Mouse (Mus musculus) bone marrow macrophage, adult 2 months (primary cell): ENCODE measurements at regions not wholly inside any gene's neighbourhood (a gene's known extent, or its start where the extent isn't known, plus 50 kb on each side); places are given as distances from the start of the nearest gene placed in this dataset.
A peak's percentile ranks its signal among the peaks of the same experiment; 100 is the strongest.

Experiments
- H3K27ac ChIP-seq: 2 replicates; pipeline ENCODE4 v1.5.1; 2012; ENCODE audit warnings: low read depth, low read length; ENCODE audit not compliant: insufficient read depth
- H3K4me1 ChIP-seq: 2 replicates; pipeline ENCODE4 v1.6.1; 2012; ENCODE audit warnings: low read length; ENCODE audit not compliant: control insufficient read depth, insufficient read depth
- H3K4me3 ChIP-seq: 2 replicates; pipeline ENCODE4 v1.5.1; 2012; ENCODE audit warnings: mild to moderate bottlenecking, low read length, moderate library complexity; ENCODE audit not compliant: insufficient read depth
- CTCF ChIP-seq: IDR thresholded peaks from 2 replicates; pipeline ENCODE4 v1.5.1; 2012; ENCODE audit warnings: low read depth, mild to moderate bottlenecking, low read length, moderate library complexity
- POLR2A ChIP-seq: IDR thresholded peaks from 2 replicates; pipeline ENCODE4 v1.6.1; 2012; ENCODE audit warnings: mild to moderate bottlenecking, low read depth, low read length, borderline replicate concordance

GRCm38 (mm10) chr15:50345536-50345935 is 3539.2 kb upstream of the Gm7489 start:
- TF ChIP-seq CTCF (no peak), POLR2A (no peak)

GRCm38 (mm10) chr15:50346953-50347352 is 3537.8 kb upstream of the Gm7489 start:
- no peak overlapping the region for H3K4me3 ChIP-seq
- TF ChIP-seq CTCF: no peak
- no peak for TF ChIP-seq POLR2A
- H3K4me1 ChIP-seq: 0 out of 2 replicates have a peak, but pooled peaks cover 2% of the 10 kb centered on the region
- H3K27ac ChIP-seq: no peak overlapping the region

More at GRCm38 (mm10) chr15:50345536-50345935, 3539.2 kb upstream of the Gm7489 start:
- no peak overlapping the region for H3K4me3 ChIP-seq
- no peak overlapping the region for H3K27ac ChIP-seq
- H3K4me1 ChIP-seq: 0 out of 2 replicates have a peak, but pooled peaks cover 2% of the 10 kb centered on the region

- H3K27ac ChIP-seq: peak overlapping the region; percentile 71
- no peak for TF ChIP-seq CTCF
- no peak for TF ChIP-seq POLR2A
- H3K4me1 ChIP-seq: peaks cover 16% of the 10 kb centered on the region
- H3K4me3 ChIP-seq: no peak overlapping the region
These were observed 3524.4 kb upstream of the Gm7489 start for GRCm38 (mm10) chr15:50360033-50360988.

DNA sequence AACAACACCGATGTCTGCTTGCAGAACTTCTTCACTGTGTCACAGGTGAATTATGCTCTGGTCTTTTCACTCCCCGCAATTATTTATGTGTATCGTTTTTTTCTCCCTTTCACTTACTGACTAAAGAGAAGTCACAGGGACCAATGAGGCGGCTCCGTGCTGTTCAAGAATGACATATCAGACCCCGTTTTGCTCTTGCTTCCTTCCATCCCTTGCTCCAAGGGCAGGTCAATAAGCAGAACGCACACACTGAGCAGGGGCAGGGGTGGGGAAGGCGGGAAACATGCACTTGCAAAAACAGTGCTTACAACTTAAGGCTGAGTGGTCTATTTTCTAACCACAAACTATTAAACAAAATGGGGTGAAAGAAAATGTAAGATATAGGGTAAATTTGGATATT is 3523.4 kb upstream of the Gm7489 start:
- TF ChIP-seq POLR2A: no peak
- TF ChIP-seq CTCF: no peak
- H3K4me1 ChIP-seq: peaks cover 16% of the 10 kb centered on the region
- H3K27ac ChIP-seq: peak overlapping the region; percentile 91
- H3K4me3 ChIP-seq: peak overlapping the region; percentile 53

DNA sequence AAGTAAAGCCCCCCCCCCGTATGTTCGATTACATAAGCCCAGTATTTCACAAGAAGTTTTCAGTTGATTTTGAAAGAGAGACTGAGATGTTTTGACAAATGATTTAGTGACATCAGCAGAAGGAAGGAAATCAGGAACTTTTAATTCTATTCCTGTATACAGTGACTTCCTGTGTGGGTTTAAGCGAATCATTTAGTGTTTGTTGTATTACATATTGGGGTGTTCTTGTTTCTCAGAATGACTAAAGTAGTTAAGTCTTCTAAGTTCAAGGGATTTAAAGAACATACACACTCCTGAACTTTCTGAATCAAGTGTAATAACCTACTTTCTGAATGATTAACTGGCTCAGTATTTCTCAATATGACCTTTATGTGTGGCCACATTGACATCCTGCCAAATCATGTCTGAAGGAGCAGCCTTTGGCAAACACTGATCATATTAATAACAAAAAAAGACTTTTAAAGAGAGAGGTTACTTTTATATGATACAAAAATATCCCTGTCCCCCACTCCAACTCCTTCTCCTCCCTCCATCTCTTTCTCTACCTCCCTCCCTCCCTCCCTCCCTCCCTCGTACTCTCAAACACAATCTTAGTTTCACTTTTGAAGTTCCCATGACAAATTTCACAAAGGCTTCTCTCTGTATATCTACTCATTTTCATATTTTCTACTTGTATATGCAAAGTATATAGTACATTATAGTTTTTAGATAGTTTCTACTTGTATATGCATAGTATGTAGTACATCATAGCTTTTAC is 3522.8 kb upstream of the Gm7489 start:
- H3K27ac ChIP-seq: peak overlapping the region; percentile 94
- TF ChIP-seq POLR2A (no peak), CTCF (no peak)
- peaks cover 16% of the 10 kb centered on the region for H3K4me1 ChIP-seq
- H3K4me3 ChIP-seq: peak overlapping the region; percentile 25; the same call in 1 of the 2 replicates

GRCm38 (mm10) chr15:50400006-50400781 is 3484.5 kb upstream of the Gm7489 start:
- Histone ChIP-seq H3K4me3 (no peak overlapping the region), H3K27ac (no peak overlapping the region)

GRCm38 (mm10) chr15:50401386-50401785 is 3483.3 kb upstream of the Gm7489 start:
- TF ChIP-seq CTCF (no peak), POLR2A (no peak)
- Histone ChIP-seq H3K4me1 (peaks cover 36% of the 10 kb centered on the region), H3K4me3 (no peak overlapping the region), H3K27ac (peak overlapping the region; percentile 2; the same call in 1 of the 2 replicates)

More at GRCm38 (mm10) chr15:50400006-50400781, 3484.5 kb upstream of the Gm7489 start:
- TF ChIP-seq CTCF: no peak
- TF ChIP-seq POLR2A: no peak
- peaks cover 36% of the 10 kb centered on the region for H3K4me1 ChIP-seq

DNA sequence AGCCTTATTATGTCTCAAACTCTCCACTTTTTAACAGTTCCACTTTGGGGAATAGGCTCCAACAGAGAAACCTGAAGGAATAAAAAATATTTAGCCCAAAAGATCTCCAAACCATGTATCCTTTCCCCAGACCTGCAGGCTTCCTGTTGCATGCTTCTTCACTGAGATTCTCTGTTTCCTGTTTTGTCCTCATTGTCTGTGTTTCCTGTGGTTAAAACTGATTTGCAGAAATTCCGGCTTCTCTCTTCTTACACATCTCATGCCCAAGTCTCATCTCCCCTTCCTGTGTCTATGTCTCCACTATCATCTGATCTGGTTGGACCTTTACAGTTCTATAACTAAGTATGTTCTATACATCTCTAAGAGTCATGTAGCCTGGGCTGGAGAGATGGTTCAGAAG is 3482.2 kb upstream of the Gm7489 start:
- Histone ChIP-seq H3K4me1 (peaks cover 36% of the 10 kb centered on the region), H3K4me3 (no peak overlapping the region), H3K27ac (peak overlapping the region; percentile 62)
- TF ChIP-seq CTCF: no peak
- no peak for TF ChIP-seq POLR2A

DNA sequence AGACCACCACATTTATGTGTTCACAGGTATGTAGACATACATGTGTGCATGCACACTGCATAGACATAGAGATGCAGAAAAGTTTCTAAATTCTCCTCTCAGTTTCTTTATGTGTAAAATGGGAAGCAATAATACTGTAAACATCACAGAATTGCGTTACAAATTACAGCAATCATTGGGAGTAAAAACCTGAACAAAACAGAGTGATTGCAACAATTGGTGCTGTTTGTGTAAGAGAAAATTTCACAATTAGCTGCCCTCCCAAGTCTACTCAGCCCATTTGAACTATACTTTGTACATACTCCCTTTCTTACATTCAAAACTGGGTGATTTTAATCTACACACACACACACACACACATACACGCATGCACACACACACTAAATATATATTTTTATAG is 3480.8 kb upstream of the Gm7489 start:
- no peak for TF ChIP-seq CTCF
- Histone ChIP-seq H3K27ac (peak overlapping the region; percentile 69), H3K4me3 (no peak overlapping the region), H3K4me1 (peaks cover 36% of the 10 kb centered on the region)
